17 mouse cellular contexts compared by ENCODE assay signal in the genomic region with DNA sequence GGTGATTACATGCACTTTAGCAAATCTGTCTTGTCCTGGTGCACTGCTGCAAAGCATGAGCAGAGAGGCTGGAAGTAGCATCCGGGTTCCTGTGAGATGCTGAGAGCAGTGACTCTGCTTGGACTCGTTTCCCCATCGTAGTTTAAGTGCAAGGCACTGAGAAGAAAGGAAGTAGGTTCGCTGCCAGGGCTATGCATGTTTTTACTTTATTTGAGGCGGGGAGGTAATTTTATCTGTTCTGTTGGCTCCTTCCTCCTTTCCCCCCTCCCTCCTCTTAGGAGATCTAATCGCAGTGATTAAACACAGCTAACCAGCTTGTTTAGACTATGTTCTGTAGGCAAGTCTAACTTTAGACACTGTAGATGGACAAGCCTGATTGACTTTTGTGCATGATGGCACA. TPM values are rescaled to one million over a fixed set of nuclear protein-coding genes. Genes with fewer than 3 reads are reported as not detected.
"Had no signal": no experiment of that assay in that cellular context is flagged by ENCODE, and none has a peak within 500 bp of the region (broad histone marks: within the 10 kb centered on the region; RNA-seq: fewer than 3 reads in every experiment).

No protein-coding gene starts in this region.

- H3K36me3 ChIP-seq: liver, embryonic 15.5 days; midbrain, embryonic 10.5 days had no signal

- H3K9me3 ChIP-seq: limb, embryonic 10.5 days; liver, embryonic 15.5 days; neural tube, embryonic 12.5 days had no signal

- H3K27ac ChIP-seq: limb, embryonic 10.5 days; liver, embryonic 15.5 days; midbrain, embryonic 10.5 days; neural tube, embryonic 12.5 days; stomach, postnatal 0 days had no signal

- H3K4me2 ChIP-seq: liver, embryonic 11.5 days; liver, embryonic 15.5 days; neural tube, embryonic 12.5 days had no signal

- DNase-seq: kidney, adult 18-20 months; kidney, postnatal 10 days; kidney, postnatal 4 days; lung, adult 2 months; lung, postnatal 36 days; midbrain, embryonic 14.5 days; right cerebral cortex, postnatal 4 days; spleen, adult 18-20 months; thymus, postnatal 14 days had no signal

- ATAC-seq: lung, postnatal 0 days had no signal

- H3K27me3 ChIP-seq: liver, embryonic 15.5 days; neural tube, embryonic 12.5 days had no signal

- H3K4me3 ChIP-seq: limb, embryonic 10.5 days; liver, embryonic 15.5 days; midbrain, embryonic 10.5 days; neural tube, embryonic 12.5 days had no signal

- H3K9ac ChIP-seq: liver, embryonic 15.5 days; neural tube, embryonic 12.5 days had no signal

RNA-seq across cellular contexts. Expression of gene Tescl, which starts 14.8 kb away (rescaled TPM):
- polyA plus RNA-seq: limb, embryonic 10.5 days; liver, embryonic 11.5 days; liver, embryonic 15.5 days; midbrain, embryonic 14.5 days; neural tube, embryonic 12.5 days had no signal

RNA-seq across cellular contexts. Expression of gene Lypd5, which starts 30.1 kb away (rescaled TPM):
- polyA plus RNA-seq: kidney, embryonic 14.5 days; limb, embryonic 10.5 days; liver, embryonic 11.5 days; liver, embryonic 15.5 days; lung, postnatal 0 days; midbrain, embryonic 10.5 days; midbrain, embryonic 14.5 days; neural tube, embryonic 12.5 days had no signal
